8 mouse cellular contexts compared by ENCODE assay signal in genomic region chr7:116132078-116132477, GRCm38 (mm10). TPM values are rescaled to one million over a fixed set of nuclear protein-coding genes. Genes with fewer than 3 reads are reported as not detected.
A peak's percentile ranks its signal among the peaks of the same experiment; 100 is the strongest.
DNase-seq lines count a peak whose midpoint lies in the region; ATAC-seq and TF ChIP-seq lines count a peak whose summit lies in the region.

No protein-coding gene starts in this region.

- 9% methylated on average over 5 of the region's 5 CpGs for WGBS in forebrain, embryonic 11.5 days
- WGBS in heart, embryonic 15.5 days = 6% methylated on average over 5 of the region's 5 CpGs
- 3% methylated on average over 5 of the region's 5 CpGs for WGBS in liver, embryonic 13.5 days (ENCODE audit: insufficient replicate concordance)

- H3K4me1 ChIP-seq in E14TG2a.4 (replicated peaks; ENCODE audit: low read depth, low read length) = peaks cover 63% of the 10 kb centered on the region
- no peaks in the 10 kb centered on the region; the same call in 1 of the 2 replicates for H3K4me1 ChIP-seq in forebrain, embryonic 11.5 days (replicated peaks; ENCODE audit: control insufficient read depth, insufficient read depth, low read length)
- H3K4me1 ChIP-seq in heart, embryonic 15.5 days (replicated peaks) = peaks cover 13% of the 10 kb centered on the region
- H3K4me1 ChIP-seq in liver, embryonic 13.5 days (replicated peaks) = peaks cover 8% of the 10 kb centered on the region; the same call in 1 of the 2 replicates

- peaks cover 97% of the 10 kb centered on the region for H3K36me3 ChIP-seq in E14TG2a.4 (ENCODE audit: insufficient read depth, low read length)
- no peaks in the 10 kb centered on the region; the same call in 1 of the 2 replicates for H3K36me3 ChIP-seq in forebrain, embryonic 11.5 days (ENCODE audit: control insufficient read depth, insufficient read depth, low read length)
- H3K36me3 ChIP-seq in heart, embryonic 15.5 days = peaks cover 18% of the 10 kb centered on the region; the same call in 1 of the 2 replicates
- no peaks in the 10 kb centered on the region for H3K36me3 ChIP-seq in liver, embryonic 13.5 days

- peak; percentile 60 for ATAC-seq in forebrain, embryonic 11.5 days (replicated peaks; ENCODE audit: low FRiP score)
- ATAC-seq in heart, embryonic 15.5 days (replicated peaks; ENCODE audit: insufficient number of reproducible peaks, insufficient read depth, low FRiP score, low read depth) = peak; percentile 25; the same call in 1 of the 2 replicates
- 0 out of 2 replicates have a peak, but pooled peaks have one; percentile 18 for ATAC-seq in liver, embryonic 13.5 days (ENCODE audit: low read depth)
- ATAC-seq in neutrophil, adult 5-6 weeks (ENCODE audit: extremely low read depth, insufficient number of reproducible peaks, low FRiP score, poor library complexity, severe bottlenecking) = peak; percentile 47; the same call in 1 of the 2 replicates

- TF ChIP-seq POLR2A in brain, embryonic 14.5 days (IDR thresholded peaks at IDR 0.05; ENCODE audit: borderline replicate concordance, extremely low read depth, insufficient read depth, insufficient read length, poor library complexity, severe bottlenecking) = no peak

- TF ChIP-seq CTCF in E14TG2a.4 (conservative IDR thresholded peaks at IDR 0.05; ENCODE audit: low read length) = peak; percentile 80
- peak; percentile 95 for TF ChIP-seq CTCF in brain, embryonic 14.5 days (IDR thresholded peaks at IDR 0.05; ENCODE audit: borderline replicate concordance, extremely low read depth, insufficient read depth, insufficient read length)

- H3K4me3 ChIP-seq in E14TG2a.4 (replicated peaks; ENCODE audit: low read length) = no peak overlapping the region
- no peak overlapping the region for H3K4me3 ChIP-seq in forebrain, embryonic 11.5 days (ENCODE audit: low read depth, low read length)
- H3K4me3 ChIP-seq in heart, embryonic 15.5 days = no peak overlapping the region
- no peak overlapping the region for H3K4me3 ChIP-seq in liver, embryonic 13.5 days (replicated peaks)

- H3K27me3 ChIP-seq in E14TG2a.4 (ENCODE audit: insufficient read depth, low read length) = no peaks in the 10 kb centered on the region
- H3K27me3 ChIP-seq in forebrain, embryonic 11.5 days (ENCODE audit: control insufficient read depth, insufficient read depth, low read length) = no peaks in the 10 kb centered on the region
- no peaks in the 10 kb centered on the region for H3K27me3 ChIP-seq in heart, embryonic 15.5 days
- H3K27me3 ChIP-seq in liver, embryonic 13.5 days = no peaks in the 10 kb centered on the region

- H3K9ac ChIP-seq in forebrain, embryonic 11.5 days (ENCODE audit: low read length) = no peak overlapping the region
- no peak overlapping the region for H3K9ac ChIP-seq in heart, embryonic 15.5 days
- no peak overlapping the region for H3K9ac ChIP-seq in liver, embryonic 13.5 days

- no peak overlapping the region for H3K4me2 ChIP-seq in forebrain, embryonic 11.5 days (ENCODE audit: low read depth, low read length, severe bottlenecking)
- no peak overlapping the region for H3K4me2 ChIP-seq in heart, embryonic 15.5 days
- H3K4me2 ChIP-seq in liver, embryonic 13.5 days = no peak overlapping the region

- H3K27ac ChIP-seq in forebrain, embryonic 11.5 days (ENCODE audit: low read depth, low read length) = no peak overlapping the region
- peak overlapping the region; percentile 20 for H3K27ac ChIP-seq in heart, embryonic 15.5 days
- H3K27ac ChIP-seq in liver, embryonic 13.5 days = no peak overlapping the region

- peak; percentile 90 for DNase-seq in brain, embryonic 14.5 days (ENCODE audit: low read depth)
- DNase-seq in forebrain, embryonic 11.5 days (ENCODE audit: low spot score) = peak; percentile 87
- DNase-seq in kidney, postnatal 25 days = peak; percentile 82 to 88
- DNase-seq in liver, embryonic 13.5 days = peak; percentile 31
- DNase-seq in thymus, postnatal 0 days (ENCODE audit: low spot score) = peak; percentile 56

- no peaks in the 10 kb centered on the region for H3K9me3 ChIP-seq in E14TG2a.4 (ENCODE audit: low read length)
- H3K9me3 ChIP-seq in forebrain, embryonic 11.5 days (ENCODE audit: control insufficient read depth, low read length) = no peaks in the 10 kb centered on the region
- no peaks in the 10 kb centered on the region for H3K9me3 ChIP-seq in heart, embryonic 15.5 days (replicated peaks)
- no peaks in the 10 kb centered on the region for H3K9me3 ChIP-seq in liver, embryonic 13.5 days (replicated peaks)

RNA-seq across cellular contexts. Expression of gene Gm4353, which starts 47.6 kb away (rescaled TPM):
- polyA plus RNA-seq in brain, embryonic 14.5 days (2012; rRNA removed) = 0.93 and 1.7 TPM in 2 replicates
- 0.56 and 0.91 TPM in 2 replicates for polyA plus RNA-seq in forebrain, embryonic 11.5 days (2014; fragmentation: Nextera tagmentation; extraction: Ambion mirVana)
- 0.46 and 0.48 TPM in 2 replicates for polyA plus RNA-seq in heart, embryonic 15.5 days (2015; fragmentation: Nextera tagmentation; extraction: Ambion mirVana)
- polyA plus RNA-seq in liver, embryonic 13.5 days (2015; fragmentation: Nextera tagmentation; extraction: Ambion mirVana) = 0.62 and 1.3 TPM in 2 replicates
- total RNA-seq in neutrophil, adult 5-6 weeks (2017) = 0.98 TPM in 1 of 2 replicates, not detected in the other
- 1.2 and 1.3 TPM in 2 replicates for polyA plus RNA-seq in thymus, postnatal 0 days (2015; fragmentation: Nextera tagmentation; extraction: Ambion mirVana)

Comparison
In these comparisons a context has a peak if more than half of its experiments do, and no peak if none do; other contexts are left out.
1. DNase-seq: peak in every context shown above with its lines; median percentile 90 in brain, embryonic 14.5 days; 87 in forebrain, embryonic 11.5 days; 85 in kidney, postnatal 25 days; 56 in thymus, postnatal 0 days; 31 in liver, embryonic 13.5 days.